Mouse (Mus musculus) neural tube, embryonic 12.5 days (tissue): ENCODE measurements around the gene Pyurf. TPM values are rescaled to one million over a fixed set of nuclear protein-coding genes. Genes with fewer than 3 reads are reported as not detected.

Source experiments
- ATAC-seq: fragments of 200-750 bp; cut with Nextera tagmentation; 2 replicates; pipeline ENCODE4 v1.8.0; 2017; ENCODE audit warnings: low read depth, mild to moderate bottlenecking, moderate TSS enrichment, moderate library complexity; ENCODE audit not compliant: low FRiP score
- H3K27ac ChIP-seq: fragments of 300-500 bp; sonication (generic); 2 replicates; pipeline ENCODE4 v1.5.1; 2016
- H3K27me3 ChIP-seq: fragments of 300-500 bp; sonication (generic); replicated peaks from 2 replicates; pipeline ENCODE4 v1.6.1; 2016; ENCODE audit warnings: mild to moderate bottlenecking
- H3K36me3 ChIP-seq: fragments of 300-500 bp; sonication (generic); 2 replicates; pipeline ENCODE4 v1.6.1; 2016; ENCODE audit warnings: mild to moderate bottlenecking
- H3K4me1 ChIP-seq: fragments of 300-500 bp; sonication (generic); 2 replicates; pipeline ENCODE4 v1.6.1; 2016
- H3K4me2 ChIP-seq: fragments of 300-500 bp; sonication (generic); replicated peaks from 2 replicates; pipeline ENCODE4 v1.6.1; 2016; ENCODE audit warnings: mild to moderate bottlenecking
- H3K4me3 ChIP-seq: fragments of 300-500 bp; sonication (generic); 2 replicates; pipeline ENCODE4 v1.5.1; 2016
- H3K9ac ChIP-seq: fragments of 300-500 bp; sonication (generic); 2 replicates; pipeline ENCODE4 v1.6.1; 2016; ENCODE audit warnings: mild to moderate bottlenecking
- H3K9me3 ChIP-seq: fragments of 300-500 bp; sonication (generic); 2 replicates; pipeline ENCODE4 v1.6.1; 2016; ENCODE audit warnings: mild to moderate bottlenecking
- WGBS: fragments of 180-500 bp; shearing (Covaris S2); methylation state at CpG from one replicate; pipeline ENCODE4 v1.1.7; 2016; 5-methylcytosine and 5-hydroxymethylcytosine counted together
- polyA plus RNA-seq: library from polyadenylated mRNA; unstranded; fragments of >200 nt; fragmentation: Nextera tagmentation; extraction: Ambion mirVana; gene quantifications from 2 replicates; pipeline ENCODE4 v1.2.1, GENCODE M21; 2016

The Pyurf gene
- polyA plus RNA-seq, 1 experiment from 2014 or later = 17.2 TPM

DNA sequence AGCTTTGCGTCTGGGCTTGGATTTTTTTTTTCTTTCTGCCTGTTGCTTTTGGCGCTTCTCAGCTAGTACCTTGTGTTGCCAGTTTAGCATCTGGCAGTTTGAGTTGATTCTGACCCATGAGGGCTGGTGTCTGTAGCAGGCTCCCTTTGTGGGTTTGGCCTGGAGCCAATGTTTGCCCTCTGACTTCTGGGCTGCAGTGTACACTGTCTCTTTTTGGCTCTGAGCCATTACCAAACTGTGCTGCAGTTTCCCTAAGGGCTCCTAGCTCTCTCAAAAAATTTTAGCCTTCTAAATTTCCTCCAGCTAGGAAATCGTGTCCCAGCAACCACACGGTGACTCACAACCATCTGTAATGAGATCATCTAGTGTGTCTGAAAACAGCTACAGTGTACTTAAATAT, 50.1 kb downstream of the Pyurf start:
- 52% methylated on average over 4 of the region's 4 CpGs for WGBS
- H3K4me3 ChIP-seq = no peak overlapping the region
- peak; percentile 92 for ATAC-seq
- no peaks in the 10 kb centered on the region for H3K9me3 ChIP-seq
- H3K4me2 ChIP-seq = no peak overlapping the region
- no peak overlapping the region for H3K9ac ChIP-seq
- H3K27ac ChIP-seq = no peak overlapping the region
- no peaks in the 10 kb centered on the region for H3K4me1 ChIP-seq
- H3K27me3 ChIP-seq = no peaks in the 10 kb centered on the region
- H3K36me3 ChIP-seq = no peaks in the 10 kb centered on the region

DNA sequence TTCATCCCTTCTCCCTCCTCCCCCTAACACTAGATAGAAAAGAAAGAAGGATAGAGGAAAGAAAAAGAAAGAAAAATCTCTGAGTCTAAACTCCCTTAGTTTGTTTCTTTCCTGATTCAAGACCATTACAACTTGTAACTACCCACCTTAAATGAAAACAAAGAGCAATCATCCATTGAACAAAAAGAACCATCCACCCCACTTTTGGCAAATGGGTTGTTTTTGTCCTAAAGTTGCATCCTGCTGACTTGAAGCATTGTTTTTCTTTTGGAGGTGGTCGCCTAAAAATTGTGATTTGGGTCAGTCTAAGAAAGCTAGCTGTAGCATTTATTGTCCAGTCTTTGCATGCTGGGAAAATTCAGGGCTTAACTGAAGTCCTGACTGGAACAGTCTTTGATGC, 52.3 kb downstream of the Pyurf start:
- WGBS = 33% methylated on average over 1 of the region's 1 CpGs
- no peaks in the 10 kb centered on the region for H3K27me3 ChIP-seq
- H3K9me3 ChIP-seq = no peaks in the 10 kb centered on the region
- no peaks in the 10 kb centered on the region for H3K36me3 ChIP-seq
- no peak overlapping the region for H3K9ac ChIP-seq
- no peak overlapping the region for H3K4me3 ChIP-seq
- no peak overlapping the region for H3K27ac ChIP-seq
- ATAC-seq = no peak
- H3K4me1 ChIP-seq = no peaks in the 10 kb centered on the region
- no peak overlapping the region for H3K4me2 ChIP-seq

Other genes starting within 250 kb of the Pyurf start
- 6.6 and 7.1 TPM in 2 replicates for gene Ppm1k, start 156.6 kb downstream of the Pyurf start, polyA plus RNA-seq
- 1.6 and 1.9 TPM in 2 replicates for gene Herc6, start 111.1 kb downstream of the Pyurf start, polyA plus RNA-seq
- gene Lancl2, start 10.5 kb upstream of the Pyurf start, polyA plus RNA-seq = 49.3 and 55.9 TPM in 2 replicates
- 111 and 116 TPM in 2 replicates for gene Vopp1, start 133.1 kb upstream of the Pyurf start, polyA plus RNA-seq
- not detected in 2 replicates for gene Vmn1r21, start 158.3 kb upstream of the Pyurf start, polyA plus RNA-seq
- gene Vmn1r22, start 215.9 kb upstream of the Pyurf start, polyA plus RNA-seq = not detected in 2 replicates
- gene Vmn1r23, start 234.8 kb upstream of the Pyurf start, polyA plus RNA-seq = not detected in 2 replicates